Comparison of ENCODE assay signal across 9 mouse cellular contexts in genomic region chrX:94032937-94033336, GRCm38 (mm10).
DNase-seq lines count a peak whose midpoint lies in the region; ATAC-seq and TF ChIP-seq lines count a peak whose summit lies in the region.
"Had no signal": no experiment of that assay in that cellular context is flagged by ENCODE, and none has a peak within 500 bp of the region (broad histone marks: within the 10 kb centered on the region; RNA-seq: fewer than 3 reads in every experiment).

No protein-coding gene starts in this region.

- no peaks in the 10 kb centered on the region for H3K4me1 ChIP-seq in liver, embryonic 11.5 days (replicated peaks; ENCODE audit: control insufficient read depth, insufficient read depth, low read length)
- H3K4me1 ChIP-seq: neural tube, embryonic 12.5 days had no signal

- POLR2A ChIA-PET in Patski (lab: Charles Lee): no interaction called here

- no peaks in the 10 kb centered on the region for H3K27me3 ChIP-seq in Patski
- peaks cover 4% of the 10 kb centered on the region; the same call in 1 of the 2 replicates for H3K27me3 ChIP-seq in liver, embryonic 11.5 days (replicated peaks; ENCODE audit: control insufficient read depth, insufficient read depth, low read length)

- no peaks in the 10 kb centered on the region for H3K9me3 ChIP-seq in liver, embryonic 11.5 days (ENCODE audit: control insufficient read depth, low read length)
- H3K9me3 ChIP-seq: neural tube, embryonic 12.5 days had no signal

- no peak overlapping the region for H3K27ac ChIP-seq in liver, embryonic 11.5 days (ENCODE audit: low read depth, low read length)
- H3K27ac ChIP-seq: neural tube, embryonic 12.5 days had no signal

- peak overlapping the region; percentile 28 for H3K4me2 ChIP-seq in liver, embryonic 11.5 days
- H3K4me2 ChIP-seq: neural tube, embryonic 12.5 days had no signal

- no peak for ATAC-seq in Patski
- ATAC-seq in liver, embryonic 11.5 days (replicated peaks; ENCODE audit: low FRiP score): no peak

- CTCF ChIA-PET in Patski (lab: Charles Lee): interaction anchor here (0.7 to 2.0 kb wide), 8 partner anchors 15 to 76 kb away, joined by 3 to 10 read pairs (median 3); no protein-coding TSS in a partner anchor

- no peaks in the 10 kb centered on the region for H3K36me3 ChIP-seq in liver, embryonic 11.5 days (ENCODE audit: control insufficient read depth, insufficient read depth, low read length)
- H3K36me3 ChIP-seq: neural tube, embryonic 12.5 days had no signal

- no peak overlapping the region for H3K9ac ChIP-seq in liver, embryonic 11.5 days (ENCODE audit: low read depth, low read length)
- H3K9ac ChIP-seq: neural tube, embryonic 12.5 days had no signal

- WGBS in liver, embryonic 11.5 days: 30% methylated on average over 11 of the region's 11 CpGs

- in situ Hi-C loops in Patski (cut with MboI; ENCODE audit: low pct_unique_long_range_greater_than_20kb): no loop called here

- peak; percentile 79 for TF ChIP-seq CTCF in Patski (IDR thresholded peaks at IDR 0.05)

- no peak overlapping the region for H3K4me3 ChIP-seq in liver, embryonic 11.5 days (ENCODE audit: low read depth, low read length)
- H3K4me3 ChIP-seq: neural tube, embryonic 12.5 days had no signal

- peak; percentile 41 to 42 for DNase-seq in left cerebral cortex, adult 18-20 months (ENCODE audit: low spot score in 2 of 2)
- DNase-seq in left cerebral cortex, adult 11 months (ENCODE audit: low spot score): no peak
- DNase-seq in Patski (ENCODE audit: low read depth, low spot score) (no peak), MN1 (ENCODE audit: low spot score) (no peak)
- DNase-seq in embryo, embryonic 11 days: peak; percentile 63
- DNase-seq in induced T-regulatory cell, adult 2 months (ENCODE audit: low read depth): peak; percentile 75
- DNase-seq in liver, embryonic 11.5 days (ENCODE audit: low spot score): no peak
- DNase-seq in right cerebral cortex, postnatal 10 days (ENCODE audit: low spot score in 2 of 2): peak; percentile 49 to 66

Comparison
In these comparisons a context has a peak if more than half of its experiments do, and no peak if none do; other contexts are left out.
1. DNase-seq: peak in left cerebral cortex, adult 18-20 months (2 of 2), embryo, embryonic 11 days (single experiment), induced T-regulatory cell, adult 2 months (single experiment) and right cerebral cortex, postnatal 10 days (2 of 2); none in left cerebral cortex, adult 11 months (single experiment), Patski (single experiment), liver, embryonic 11.5 days (single experiment) and MN1 (single experiment).